Mouse (Mus musculus) urinary bladder, postnatal 36 days (tissue): Measurements from ENCODE around the gene Lrr1.

ENCODE experiments used
- DNase-seq, 2 experiments: peaks; one replicate each; pipeline ENCODE4 v3.0.0; 2022; ENCODE audit warnings: low spot score in 2 of 2, mixed read lengths in 1 of 2

Lrr1 gene

GRCm38 (mm10) chr12:69198164-69198535 lies 29.5 kb downstream of the Lrr1 start, which contains the start of gene Dnaaf2:
Gene Dnaaf2 (minus strand): TSS chr12:69198429.
- peak; percentile 43 to 63 for DNase-seq

GRCm38 (mm10) chr12:69198985-69199384 lies 30.4 kb downstream of the Lrr1 start:
- no peak for DNase-seq

GRCm38 (mm10) chr12:69204052-69204833 lies 35.6 kb downstream of the Lrr1 start, which contains the start of gene Gm49384:
Gene Gm49384 (minus strand): TSS chr12:69204267.
- DNase-seq = no peak

- no peak for DNase-seq
Observed at GRCm38 (mm10) chr12:69207396-69207795, 38.8 kb downstream of the Lrr1 start.

GRCm38 (mm10) chr12:69207926-69208325 lies 39.3 kb downstream of the Lrr1 start:
- DNase-seq = no peak

GRCm38 (mm10) chr12:69208520-69208919 lies 39.9 kb downstream of the Lrr1 start:
- no peak for DNase-seq

GRCm38 (mm10) chr12:69210056-69210979 lies 41.7 kb downstream of the Lrr1 start:
- no peak for DNase-seq

- no peak for DNase-seq
Observed at GRCm38 (mm10) chr12:69211057-69211456, 42.4 kb downstream of the Lrr1 start.

GRCm38 (mm10) chr12:69213186-69213777 lies 44.7 kb downstream of the Lrr1 start:
- no peak for DNase-seq

- DNase-seq = no peak
Observed at GRCm38 (mm10) chr12:69214393-69214792, 45.8 kb downstream of the Lrr1 start.

GRCm38 (mm10) chr12:69215000-69215785 lies 46.6 kb downstream of the Lrr1 start:
- peak; percentile 47 to 78 for DNase-seq

GRCm38 (mm10) chr12:69216587-69216986 lies 48.0 kb downstream of the Lrr1 start:
- no peak for DNase-seq

GRCm38 (mm10) chr12:69220613-69221277 lies 52.1 kb downstream of the Lrr1 start:
- no peak for DNase-seq

GRCm38 (mm10) chr12:69227776-69228466 lies 59.3 kb downstream of the Lrr1 start, which contains the start of gene Pole2:
Gene Pole2 (minus strand): TSS chr12:69228195.
- peak; percentile 89 to 90 for DNase-seq
